Mouse (Mus musculus): ENCODE measurements around the gene Calcrl.

GRCm38 (mm10) chr2:84425138-84425537, at the start of gene Calcrl:
- TF ChIP-seq CTCF (IDR thresholded peaks at IDR 0.05; ENCODE audit: low read depth) (no peak), EP300 (IDR thresholded peaks at IDR 0.05; ENCODE audit: low read depth) (no peak)

Data from heart, postnatal 0 days (tissue).